Mouse (Mus musculus) c-Kit-positive CD71-positive TER-119-negative erythroid progenitor cells, embryonic 14.5 days (primary cell): ENCODE measurements around the gene Ptpn14.

Experiments used
- DNase-seq: peaks from one replicate; pipeline ENCODE4 v3.0.0-alpha.2; 2013; ENCODE audit warnings: low read depth

Ptpn14 gene

DNA sequence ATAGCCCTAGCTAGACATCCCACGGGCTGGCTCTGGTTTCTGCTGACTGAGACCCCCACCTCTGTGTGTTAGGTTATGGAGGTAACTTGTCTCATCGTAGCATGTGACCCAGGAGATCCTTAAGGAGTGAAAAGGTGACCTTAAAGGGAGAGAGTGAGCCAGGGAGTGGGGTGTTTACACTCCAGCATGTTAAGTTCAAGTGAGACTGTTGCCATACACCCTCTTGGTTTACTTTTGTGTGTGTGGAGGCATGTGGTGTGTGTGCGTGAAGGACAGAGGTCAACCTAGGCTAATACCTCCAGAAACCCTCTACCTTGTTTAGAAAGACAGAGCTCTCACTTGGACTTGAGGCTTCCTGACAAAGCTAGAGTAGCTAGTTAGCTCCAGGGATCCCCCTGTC, 42.4 kb downstream of the Ptpn14 start:
- no peak for DNase-seq

DNA sequence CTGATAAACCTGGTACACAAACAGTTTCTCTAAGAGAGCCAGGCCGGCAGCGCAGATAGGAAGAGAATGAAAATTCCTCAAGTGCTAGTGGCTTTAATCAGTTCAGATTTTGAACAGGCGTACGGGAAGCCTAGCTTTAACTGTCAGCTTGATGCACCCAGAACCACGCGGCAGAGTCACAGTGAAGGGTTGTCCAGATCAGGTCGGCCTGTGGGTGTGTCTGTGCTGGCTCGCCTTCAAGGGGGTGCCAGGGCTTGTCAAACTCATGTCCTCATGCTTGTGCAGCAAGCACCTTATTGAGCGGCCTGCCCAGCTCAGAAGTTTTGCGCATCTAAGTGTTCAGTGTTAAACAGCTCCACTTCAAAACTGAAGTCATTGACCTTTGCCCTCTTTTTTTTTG, 44.6 kb downstream of the Ptpn14 start:
- no peak for DNase-seq

DNA sequence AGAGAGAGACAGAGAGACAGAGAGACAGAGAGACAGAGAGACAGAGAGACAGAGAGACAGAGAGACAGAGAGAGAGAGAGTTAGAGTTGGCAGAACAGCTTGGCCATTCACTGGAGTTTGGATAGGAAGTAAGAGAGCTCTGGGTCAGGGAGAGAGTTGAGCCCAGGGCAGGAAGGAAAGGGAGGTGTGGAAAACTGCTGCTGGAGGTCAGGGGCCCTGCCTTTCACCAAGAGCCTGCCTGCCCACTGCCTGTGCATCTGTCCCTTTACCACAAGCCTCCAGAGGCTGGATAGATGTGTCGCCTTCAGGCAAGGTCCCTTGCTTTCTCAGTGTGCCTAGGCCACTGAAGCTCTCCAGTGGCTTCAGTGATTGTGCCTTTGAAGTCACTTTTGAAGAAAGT, 46.7 kb downstream of the Ptpn14 start:
- no peak for DNase-seq

DNA sequence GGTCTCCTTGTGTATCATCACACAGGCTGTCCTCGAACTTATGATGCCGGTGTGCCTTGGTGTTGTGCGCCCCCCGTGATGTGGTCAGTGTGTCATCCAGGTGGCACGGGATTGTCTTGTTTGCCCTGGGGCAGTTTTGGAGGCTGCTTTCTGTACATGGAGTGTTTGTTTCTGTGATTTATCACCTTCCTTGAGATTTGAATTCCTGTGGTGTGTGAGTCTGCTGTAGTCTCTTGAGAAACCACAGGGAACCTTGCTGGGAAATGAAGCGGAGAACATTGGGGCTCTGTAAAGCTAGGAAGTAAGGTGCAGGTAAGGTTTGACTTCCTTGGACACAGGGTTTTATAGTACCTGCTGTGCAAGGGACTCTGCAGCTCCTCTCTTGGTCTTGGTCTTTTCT, 49.1 kb downstream of the Ptpn14 start:
- DNase-seq = no peak

DNA sequence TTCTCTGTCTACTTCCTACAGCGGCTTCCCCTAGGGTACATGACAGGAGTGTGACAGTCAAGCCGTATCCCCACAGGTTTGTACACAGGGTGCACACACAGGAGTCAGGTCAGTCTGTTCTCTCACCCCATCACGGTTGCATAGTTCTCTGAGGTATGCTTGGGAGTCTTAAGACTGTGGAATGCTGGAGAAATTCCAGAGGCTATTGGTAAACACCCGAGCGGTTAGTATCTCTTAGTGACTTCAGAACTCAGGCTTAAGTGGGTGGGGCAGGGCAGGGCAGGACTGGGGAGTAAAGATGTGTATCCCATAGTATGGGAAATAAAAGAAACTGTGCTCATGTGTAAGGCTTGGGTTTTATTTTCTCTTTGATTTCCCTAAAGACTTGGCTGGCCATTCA, 50.3 kb downstream of the Ptpn14 start:
- DNase-seq = no peak

DNA sequence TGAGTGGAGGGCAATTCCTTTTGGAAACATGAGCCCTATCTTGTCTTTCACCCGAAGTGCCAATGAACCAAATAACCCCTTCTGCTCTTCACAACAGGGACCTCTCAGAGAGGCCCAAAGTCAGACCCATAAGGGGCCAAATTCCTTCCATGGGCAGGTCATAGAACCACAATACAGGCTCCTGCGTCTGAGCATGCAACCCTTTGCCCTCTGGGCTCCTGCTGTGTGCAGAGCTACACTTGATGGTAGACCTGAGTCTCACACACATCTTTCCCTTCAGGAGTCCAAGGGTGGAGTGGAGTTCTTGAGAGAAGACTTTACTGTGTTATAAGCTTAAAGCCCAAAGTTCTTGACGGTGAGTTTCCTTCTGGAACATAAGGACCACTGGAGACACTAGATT, 51.2 kb downstream of the Ptpn14 start:
- DNase-seq = no peak

DNA sequence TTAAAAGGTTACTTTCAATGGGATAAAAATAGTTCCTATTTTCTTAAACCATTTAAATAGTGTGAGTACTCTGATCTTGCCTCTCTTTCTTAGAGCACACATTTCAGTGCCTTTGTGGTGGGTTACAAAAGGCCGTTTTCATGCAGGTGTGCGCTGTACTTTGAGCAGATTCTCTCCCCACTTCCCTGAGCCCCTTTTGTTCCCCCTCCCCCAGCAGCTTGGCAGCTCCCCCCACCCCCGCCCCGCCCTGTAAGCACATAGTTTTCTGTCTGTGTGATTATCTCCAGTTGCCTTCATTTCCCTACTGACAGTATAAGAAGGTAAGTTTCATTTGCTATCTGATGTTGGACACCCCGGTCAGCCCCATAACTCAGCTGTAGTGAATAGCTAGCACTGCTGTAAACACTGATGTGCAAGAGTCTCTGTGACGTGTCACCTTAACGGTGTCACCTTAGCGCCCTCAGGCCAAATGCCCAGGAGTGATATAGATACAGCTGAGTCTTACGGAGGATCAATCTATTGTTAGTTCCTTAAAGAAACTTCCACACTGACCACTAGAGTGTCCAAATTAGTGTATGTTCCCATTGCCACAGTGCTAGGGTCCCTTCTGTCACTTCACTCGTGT, 53.8 kb downstream of the Ptpn14 start:
- DNase-seq = no peak

DNA sequence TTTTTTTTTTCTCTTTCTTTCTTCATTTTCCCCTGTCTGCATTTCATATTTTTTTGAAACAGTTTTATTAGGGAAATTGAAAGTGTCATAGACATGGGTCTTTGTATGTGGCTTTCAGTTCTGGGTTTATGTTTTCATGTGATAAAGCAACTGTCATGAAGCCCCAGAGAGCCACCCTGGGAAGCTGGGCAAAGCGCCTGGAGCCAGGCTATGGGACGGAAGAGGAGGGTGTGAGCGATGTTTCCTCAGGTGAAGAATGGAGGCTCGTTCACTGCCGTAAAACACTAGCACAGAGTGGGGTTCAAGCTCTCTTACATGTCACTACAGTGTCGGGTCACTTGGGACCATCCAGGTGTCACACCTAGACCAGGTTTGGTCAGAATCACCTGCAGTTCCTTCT, 54.6 kb downstream of the Ptpn14 start:
- no peak for DNase-seq

DNA sequence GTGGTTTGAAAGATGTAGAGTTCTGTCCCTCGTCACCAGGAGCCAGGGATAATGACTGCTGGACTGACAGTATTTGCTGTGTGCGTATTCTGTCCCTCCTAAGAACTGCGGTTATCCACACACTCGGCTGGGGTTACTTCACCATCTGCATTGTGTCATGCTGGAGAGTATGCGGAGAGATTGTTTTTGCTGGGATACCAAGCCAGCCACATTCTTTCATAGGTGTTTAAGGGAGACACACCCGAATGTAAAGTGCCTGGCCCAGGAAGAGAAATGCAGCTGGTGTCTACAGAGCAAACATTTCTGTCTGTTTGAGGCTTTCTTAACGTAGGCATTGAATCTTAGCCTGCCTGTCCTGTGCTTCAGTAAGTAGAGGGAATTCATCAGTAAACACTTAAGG, 56.4 kb downstream of the Ptpn14 start:
- DNase-seq = no peak

DNA sequence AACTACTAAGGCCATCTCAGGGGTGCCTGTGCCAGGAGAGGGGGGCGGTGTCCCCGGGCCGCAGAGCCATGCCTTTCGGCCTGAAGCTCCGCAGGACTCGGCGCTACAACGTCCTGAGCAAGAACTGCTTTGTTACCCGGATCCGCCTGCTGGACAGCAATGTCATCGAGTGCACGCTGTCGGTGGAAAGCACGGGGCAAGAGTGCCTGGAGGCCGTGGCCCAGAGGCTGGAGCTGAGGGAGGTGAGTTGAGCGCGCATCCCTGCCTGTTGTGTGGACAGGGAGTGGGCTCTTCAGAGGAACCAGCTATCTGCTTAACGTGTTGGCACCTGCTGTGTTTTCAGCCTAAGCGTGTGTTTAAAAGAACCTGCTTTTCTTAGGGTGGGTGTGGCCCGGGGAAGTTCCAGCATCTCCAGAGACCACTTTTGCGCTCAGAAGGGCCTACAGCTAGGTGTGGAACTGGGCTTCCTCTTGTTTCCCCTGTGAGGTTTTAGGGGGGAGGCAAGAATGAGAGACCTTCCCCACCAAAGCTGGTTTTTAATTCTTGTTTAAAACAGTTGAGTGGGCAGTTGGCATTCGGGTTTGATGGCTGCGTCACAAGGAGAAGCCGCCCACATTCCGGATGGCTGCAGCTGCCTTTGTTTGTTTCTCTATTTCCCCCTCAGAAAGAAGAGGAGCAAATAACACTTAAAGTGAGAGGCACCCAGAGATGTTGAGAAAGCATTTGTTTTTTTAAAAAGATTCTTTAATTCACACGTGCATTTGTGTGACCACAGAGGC, 58.8 kb downstream of the Ptpn14 start:
- DNase-seq = no peak

DNA sequence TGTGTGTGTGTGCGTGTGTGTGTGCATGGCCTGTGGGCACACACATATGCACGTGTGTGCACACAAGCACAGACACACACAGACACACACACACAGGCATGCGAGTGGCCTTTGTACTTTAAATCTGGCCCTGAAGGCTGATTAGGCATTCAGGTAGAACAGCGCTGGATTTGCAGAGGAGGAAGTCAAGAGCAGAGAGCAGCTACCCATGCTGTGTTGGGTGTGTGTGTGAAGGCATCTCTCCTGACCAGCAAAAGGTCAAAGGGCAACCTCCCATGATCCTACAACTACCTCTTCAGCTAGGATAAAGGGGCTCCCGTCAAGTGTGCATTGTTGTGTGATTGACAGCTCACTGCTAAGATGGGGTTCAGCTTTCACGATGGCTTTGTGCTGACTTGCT, 61.5 kb downstream of the Ptpn14 start:
- DNase-seq = no peak

DNA sequence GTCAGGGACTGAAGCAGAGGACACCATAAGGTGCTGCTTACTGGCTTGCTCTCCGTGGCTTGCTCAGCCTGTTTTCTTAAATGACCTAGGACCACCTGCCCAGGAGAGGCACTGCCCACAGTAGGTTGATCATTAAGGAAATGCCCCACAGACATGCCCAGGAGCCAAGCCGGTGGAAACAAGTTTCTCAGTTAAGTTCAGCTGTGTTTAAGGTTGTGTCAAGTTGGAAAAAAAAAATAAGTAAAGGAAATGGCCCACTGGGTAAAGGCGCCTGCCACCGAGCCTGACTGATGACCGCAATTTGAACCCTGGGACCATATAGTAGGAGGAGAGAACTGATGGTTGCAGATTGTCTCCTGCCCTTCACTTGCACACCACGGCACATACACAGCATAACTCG, 62.6 kb downstream of the Ptpn14 start:
- no peak for DNase-seq

DNA sequence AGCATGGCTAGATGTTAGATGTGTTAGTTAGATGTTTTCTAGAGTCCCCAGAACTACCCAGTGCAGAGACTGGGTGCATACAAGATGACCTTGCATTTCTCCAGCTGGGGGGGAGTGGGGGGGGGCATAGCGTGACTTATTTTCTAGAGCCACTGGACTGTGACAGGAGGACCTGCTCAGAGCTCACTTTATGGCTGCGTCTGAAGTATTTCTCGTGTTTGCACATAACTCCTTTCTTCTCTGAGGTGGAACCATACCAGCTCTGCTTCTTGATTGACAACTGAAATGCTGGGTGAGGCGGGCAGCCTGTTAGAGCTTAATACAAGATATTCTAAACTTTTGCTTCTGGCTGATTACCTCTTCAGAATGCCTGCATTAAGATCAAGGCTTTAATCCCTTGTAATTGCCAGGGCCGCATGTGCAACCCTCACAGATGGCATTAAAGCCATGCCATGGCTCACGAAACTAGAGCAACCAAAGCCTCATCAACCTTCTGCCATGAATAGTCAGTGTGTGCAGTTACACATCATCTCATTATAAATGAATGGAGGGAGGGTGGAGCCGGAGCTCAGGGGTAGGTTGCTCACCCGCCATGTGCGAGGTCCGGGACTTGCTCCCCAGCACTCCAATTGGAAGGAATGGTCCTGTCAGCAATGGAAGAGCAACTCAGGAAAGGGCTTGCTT, 63.6 kb downstream of the Ptpn14 start:
- no peak for DNase-seq

DNA sequence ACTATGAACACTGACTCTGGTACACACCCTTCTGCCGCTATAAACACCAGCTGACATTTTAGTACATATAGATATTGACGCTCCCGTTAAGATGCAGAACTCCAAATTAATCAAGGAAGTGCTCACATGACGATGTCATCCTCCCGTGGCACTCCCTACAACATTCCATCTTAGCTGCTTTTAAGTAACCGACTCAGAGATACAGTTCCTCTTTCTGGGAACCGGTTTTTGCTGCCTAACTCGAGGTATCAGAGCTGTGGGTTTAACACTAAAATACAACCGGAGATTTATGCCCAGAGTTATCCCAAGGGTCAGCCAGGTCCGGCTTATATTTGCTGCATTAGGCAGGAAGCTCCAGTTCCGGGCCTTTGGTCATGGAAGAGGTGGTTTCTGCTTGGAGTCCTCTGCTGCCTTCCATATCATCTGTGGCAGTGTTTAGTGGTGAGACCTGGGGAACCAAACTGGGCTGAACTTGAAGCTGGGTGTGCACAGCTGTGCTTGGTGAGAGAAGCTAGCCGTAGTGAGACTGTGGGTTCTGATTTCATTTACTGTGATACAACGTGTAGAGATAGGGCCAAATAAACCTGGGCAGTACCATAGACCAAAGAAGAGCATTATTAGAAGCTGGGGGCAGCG, 64.6 kb downstream of the Ptpn14 start:
- DNase-seq = no peak

DNA sequence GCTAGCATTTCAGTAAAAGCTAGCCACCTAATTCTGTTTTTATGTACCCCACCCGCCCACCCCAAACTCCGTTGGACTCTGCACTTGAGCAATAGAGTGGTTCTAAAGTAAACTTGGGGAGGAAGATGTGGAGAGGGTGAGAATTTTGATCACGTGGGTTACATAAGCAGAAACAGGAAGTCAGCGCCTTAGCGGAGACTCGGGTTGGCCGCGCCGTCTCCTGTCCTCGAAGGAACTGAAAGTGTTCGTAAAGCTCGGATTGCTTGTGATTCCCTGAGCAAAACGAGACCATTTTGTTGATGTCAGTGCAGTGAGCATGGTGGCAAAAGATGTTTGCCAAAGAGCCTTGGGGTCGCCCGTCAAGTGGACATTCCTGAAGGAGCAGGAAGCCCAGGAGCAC, 70.9 kb downstream of the Ptpn14 start:
- no peak for DNase-seq

DNA sequence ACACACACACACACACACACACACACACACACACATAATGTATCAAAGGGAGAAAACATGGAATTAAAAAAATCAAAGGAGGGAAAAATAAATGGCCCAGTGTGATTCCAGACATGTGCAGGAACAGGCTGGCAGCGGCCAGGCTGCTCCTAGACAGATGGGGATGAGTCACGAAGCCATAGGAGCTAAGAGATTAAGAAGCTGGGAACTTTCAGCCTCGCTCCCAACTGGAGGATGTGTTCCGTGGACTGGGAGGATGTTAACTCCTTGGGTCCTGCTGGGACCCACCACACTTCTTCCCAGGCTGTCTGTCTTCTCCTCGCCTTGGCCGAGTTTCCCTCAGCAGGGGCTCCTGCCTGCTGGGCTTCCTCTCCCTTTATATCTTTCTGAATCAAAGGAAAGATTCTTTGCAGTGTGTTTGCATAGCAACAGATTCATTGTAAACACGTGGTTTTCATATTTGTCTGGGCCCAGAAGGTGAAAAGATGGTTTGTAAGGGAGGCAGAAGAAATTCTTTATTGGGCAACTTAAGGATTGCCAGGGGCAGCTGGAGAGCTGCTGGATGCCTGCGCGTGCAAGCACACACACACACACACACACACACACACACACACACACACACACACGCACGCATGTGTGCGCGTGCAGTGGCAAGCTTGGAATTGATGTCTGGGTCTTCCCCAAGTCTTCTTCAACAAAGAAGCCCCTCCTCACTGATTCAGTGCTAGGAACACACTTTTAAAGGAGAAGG, 72.3 kb downstream of the Ptpn14 start:
- no peak for DNase-seq

DNA sequence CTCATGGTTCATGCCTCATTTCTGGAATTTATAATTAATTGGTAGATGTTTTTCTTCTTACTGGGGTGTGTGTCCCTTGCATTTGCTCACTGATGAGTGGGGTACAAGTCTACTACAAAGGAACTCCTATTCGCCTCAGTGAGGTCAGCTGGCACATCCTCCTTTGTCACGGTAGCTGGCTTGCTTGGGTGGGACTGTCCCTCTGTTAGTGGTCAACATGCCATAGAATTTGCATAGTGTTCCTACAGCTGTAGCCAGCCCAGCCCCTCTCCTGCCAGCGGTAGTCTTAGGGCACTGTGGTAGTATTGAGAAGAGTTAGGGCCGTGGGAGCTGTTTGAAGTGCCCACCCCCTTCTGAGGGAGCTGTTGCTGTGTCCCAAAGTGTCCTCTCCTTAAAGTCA, 73.2 kb downstream of the Ptpn14 start:
- no peak for DNase-seq

DNA sequence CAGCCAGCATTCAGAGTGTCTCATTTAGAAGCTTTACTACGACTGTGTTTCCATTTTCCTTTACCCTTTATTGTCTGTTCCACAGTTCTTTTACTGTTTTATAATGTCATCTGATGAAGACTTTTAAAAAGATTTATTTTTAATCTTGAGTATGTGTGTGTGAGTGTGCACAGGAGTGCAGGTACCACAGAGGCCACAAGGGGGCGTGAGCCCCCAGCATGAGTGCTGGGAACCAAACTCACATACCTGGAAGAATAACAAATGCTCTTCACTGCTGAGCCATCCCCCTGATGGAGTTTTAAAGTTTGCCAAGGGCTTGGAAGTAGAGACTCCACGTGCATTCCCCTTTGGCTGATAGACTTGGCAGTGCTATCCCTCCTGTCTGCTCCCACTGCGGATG, 74.5 kb downstream of the Ptpn14 start:
- no peak for DNase-seq

DNA sequence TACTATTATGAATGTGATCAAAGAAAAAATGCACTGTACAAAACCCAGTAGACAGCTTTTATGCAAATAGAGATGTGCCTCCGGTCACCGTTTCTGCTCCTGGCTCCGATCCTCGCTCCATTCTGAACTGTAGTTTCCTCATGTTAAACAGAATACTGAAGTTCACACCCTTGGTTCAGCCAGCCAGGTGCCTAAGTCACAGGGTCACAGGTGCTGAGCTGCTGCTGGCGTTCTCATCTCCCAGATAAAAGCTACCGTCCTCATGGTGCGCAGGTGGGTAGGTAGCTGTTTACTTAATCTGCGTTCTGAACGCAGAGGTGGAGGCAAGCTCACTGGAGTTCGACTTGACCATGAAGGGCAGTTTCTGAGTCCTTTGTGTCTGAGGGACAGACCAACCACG, 75.7 kb downstream of the Ptpn14 start:
- no peak for DNase-seq

DNA sequence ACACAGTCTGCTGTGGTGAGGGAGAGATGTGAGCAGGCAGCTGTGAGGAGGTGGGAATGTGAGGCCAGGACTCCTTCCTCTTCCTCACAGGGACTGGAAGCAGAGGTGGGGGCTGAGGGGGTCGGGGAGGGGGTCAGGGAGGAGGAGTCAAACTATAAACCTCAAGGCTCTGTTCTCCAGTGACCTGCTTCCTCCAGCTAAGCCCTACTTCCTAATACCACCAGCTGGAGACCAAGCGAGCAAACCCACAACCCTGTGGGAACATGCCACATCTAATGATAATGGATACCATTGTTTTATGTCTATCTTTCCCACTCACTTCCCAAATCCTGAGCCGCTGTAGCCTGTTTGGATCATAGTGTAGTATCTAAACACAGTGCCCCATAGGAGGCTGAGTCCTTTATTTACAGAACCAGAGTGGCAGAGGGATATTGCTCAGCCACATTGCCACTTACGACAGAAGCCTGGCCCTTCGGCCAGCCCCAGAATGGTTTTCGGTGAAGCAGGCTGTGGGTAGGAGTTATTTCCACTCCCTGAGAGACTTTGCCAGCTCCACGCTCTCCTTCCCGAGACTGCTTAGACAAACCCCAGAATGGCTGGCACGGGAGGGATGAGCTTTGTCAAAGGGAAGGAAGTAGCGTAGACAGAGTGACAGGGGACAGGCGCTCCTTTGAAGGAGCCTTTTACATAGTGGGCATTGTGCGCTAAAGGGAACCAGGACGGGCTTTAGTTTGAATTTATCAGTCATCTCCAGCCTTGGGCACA, 78.6 kb downstream of the Ptpn14 start:
- DNase-seq = no peak

DNA sequence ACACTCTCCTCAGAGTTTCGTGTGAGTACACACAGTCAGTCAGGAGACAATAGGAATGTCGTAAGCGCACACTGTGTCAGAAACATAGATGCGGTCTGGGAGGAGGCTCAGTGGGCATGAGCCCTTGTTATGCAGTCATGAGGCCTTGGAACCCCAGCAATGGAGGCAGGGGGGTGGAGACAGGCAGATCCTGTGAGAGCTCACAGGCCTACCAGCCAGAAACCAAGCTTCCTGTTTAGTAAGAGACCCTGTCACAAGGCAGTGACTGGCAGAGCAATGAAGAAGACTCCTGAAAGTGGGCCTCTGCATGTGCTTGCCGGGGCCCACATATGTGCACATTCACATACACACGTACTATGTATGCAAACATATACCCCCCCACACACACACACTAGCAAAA, 79.9 kb downstream of the Ptpn14 start:
- DNase-seq = no peak

DNA sequence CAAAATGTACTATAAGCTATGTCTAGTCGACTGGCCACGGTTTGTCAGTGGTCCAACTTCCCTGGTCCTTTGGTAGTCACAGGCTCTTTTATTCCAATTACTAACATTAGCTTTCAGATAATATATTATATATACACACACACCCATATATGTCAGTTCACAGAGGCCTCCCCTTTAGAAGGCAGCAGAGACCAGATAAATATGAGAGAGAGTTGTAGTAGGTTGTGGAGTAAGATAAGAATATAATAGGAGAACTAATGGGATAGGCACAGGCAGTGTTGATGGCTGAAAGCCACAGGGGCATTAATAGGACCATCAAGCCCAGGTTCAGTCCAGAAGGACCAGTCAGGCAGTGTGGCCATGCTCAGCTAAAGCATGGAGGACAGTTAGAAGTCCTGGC, 80.4 kb downstream of the Ptpn14 start:
- DNase-seq = no peak
